Mouse (Mus musculus) G1E-ER4 (cell line): Measurements from ENCODE around the gene BC052040. TPM values are rescaled to one million over a fixed set of nuclear protein-coding genes. Genes with fewer than 3 reads are reported as not detected.

Experiments used
- GATA1 ChIP-seq: IDR thresholded peaks from one replicate; pipeline ENCODE4 v1.8.0; 2012; ENCODE audit warnings: low read length, inconsistent platforms
- polyA plus RNA-seq: library from polyadenylated mRNA; stranded (reverse); fragments of >175 nt; gene quantifications from 2 replicates; pipeline ENCODE4 v1.2.3, GENCODE M21; 2012

The BC052040 gene
- polyA plus RNA-seq, 1 experiment: 6.4 TPM

- no peak for TF ChIP-seq GATA1
Measured at GRCm38 (mm10) chr2:115660213-115661120, 79.0 kb downstream of the BC052040 start.

- no peak for TF ChIP-seq GATA1
Measured at GRCm38 (mm10) chr2:115667516-115667915, 86.0 kb downstream of the BC052040 start.

GRCm38 (mm10) chr2:115673054-115673660 lies 91.6 kb downstream of the BC052040 start:
- TF ChIP-seq GATA1: no peak

DNA sequence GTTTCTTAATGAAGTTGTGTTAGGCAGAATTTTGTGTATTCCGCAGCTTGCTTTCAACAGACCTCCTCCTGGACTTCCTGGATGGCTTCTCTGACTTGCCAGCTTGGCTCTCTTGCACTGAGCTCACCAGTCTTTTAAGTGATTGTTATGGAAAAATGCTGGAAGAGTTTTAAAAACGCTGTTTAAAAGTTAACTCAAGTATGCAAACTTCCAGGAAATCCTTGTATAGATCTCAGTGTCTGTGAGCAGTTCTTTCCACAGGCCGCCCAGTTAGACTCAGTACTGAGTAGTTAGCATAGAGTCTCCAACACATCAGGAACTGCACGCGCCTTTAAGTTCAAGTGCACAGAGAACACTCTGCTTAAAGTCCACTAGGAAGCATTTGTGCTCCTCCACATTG lies 97.3 kb downstream of the BC052040 start:
- no peak for TF ChIP-seq GATA1

GRCm38 (mm10) chr2:115685250-115685649 lies 103.7 kb downstream of the BC052040 start:
- no peak for TF ChIP-seq GATA1

- no peak for TF ChIP-seq GATA1
Measured at GRCm38 (mm10) chr2:115687612-115688011, 106.1 kb downstream of the BC052040 start.

GRCm38 (mm10) chr2:115688282-115688681 lies 106.8 kb downstream of the BC052040 start:
- TF ChIP-seq GATA1: no peak

DNA sequence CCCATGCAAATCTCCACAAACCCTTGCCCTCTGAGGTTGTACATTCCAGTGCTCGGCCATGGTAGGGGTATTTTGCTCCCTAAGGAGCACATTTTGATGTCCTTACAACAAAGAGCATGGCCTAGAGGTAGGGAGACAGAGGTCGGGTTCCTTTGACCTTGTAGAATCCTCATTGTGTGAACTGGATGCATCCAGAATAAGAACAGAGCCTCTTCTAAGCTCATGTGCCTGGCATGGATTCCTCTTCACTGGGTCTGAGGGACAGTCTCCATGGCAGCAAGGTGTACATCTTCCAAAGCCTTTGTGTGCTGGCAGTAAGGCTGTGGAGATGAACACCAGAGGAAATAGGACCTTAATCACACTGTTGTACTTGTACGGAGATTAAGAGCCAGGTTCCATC lies 112.3 kb downstream of the BC052040 start:
- no peak for TF ChIP-seq GATA1

DNA sequence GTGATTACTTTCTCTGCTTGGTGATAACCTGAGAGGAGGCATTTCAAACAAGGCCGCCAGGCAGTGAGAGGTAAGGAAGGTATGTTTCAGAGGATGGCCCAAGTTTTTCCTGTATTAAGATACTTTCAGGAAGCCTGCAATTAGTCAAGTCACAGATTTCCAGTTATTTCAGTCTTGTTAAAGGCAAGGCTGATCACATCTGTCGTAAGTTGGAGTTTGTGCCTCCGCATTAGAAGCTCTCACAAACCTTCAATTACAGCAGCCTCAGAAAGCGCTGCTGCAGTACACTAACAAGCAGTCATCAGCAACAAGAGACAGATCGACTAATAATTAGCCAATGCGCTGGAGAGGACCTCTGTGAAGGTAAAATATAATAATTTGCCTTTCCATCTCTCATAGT lies 112.9 kb downstream of the BC052040 start:
- TF ChIP-seq GATA1: no peak

GRCm38 (mm10) chr2:115699032-115699431 lies 117.5 kb downstream of the BC052040 start:
- TF ChIP-seq GATA1: no peak

GRCm38 (mm10) chr2:115702610-115703009 lies 121.1 kb downstream of the BC052040 start:
- no peak for TF ChIP-seq GATA1

- no peak for TF ChIP-seq GATA1
Measured at GRCm38 (mm10) chr2:115717535-115717934, 136.0 kb downstream of the BC052040 start.

- no peak for TF ChIP-seq GATA1
Measured at GRCm38 (mm10) chr2:115717980-115718379, 136.5 kb downstream of the BC052040 start.

DNA sequence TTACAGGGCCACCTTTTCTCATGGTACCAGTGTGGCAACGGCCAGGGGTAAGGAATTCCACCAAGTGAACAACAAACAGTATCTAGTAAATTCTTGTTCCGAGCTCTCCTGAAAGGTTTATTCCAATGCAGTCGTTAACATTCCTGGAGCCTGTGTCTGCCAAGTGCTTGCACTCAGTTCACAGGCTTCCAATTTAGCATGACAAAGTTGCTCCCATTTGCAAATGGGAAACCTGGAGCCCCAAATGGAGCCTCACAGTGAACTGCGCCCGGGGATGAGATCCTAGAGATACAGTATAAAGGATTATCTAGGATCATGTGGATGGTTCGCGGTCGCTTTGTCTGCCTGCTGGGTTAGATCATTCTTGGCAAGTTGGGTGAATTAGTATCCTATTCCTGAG lies 141.9 kb downstream of the BC052040 start:
- TF ChIP-seq GATA1: no peak

GRCm38 (mm10) chr2:115724216-115724615 lies 142.7 kb downstream of the BC052040 start:
- TF ChIP-seq GATA1: no peak

- TF ChIP-seq GATA1: no peak
Measured at GRCm38 (mm10) chr2:115724726-115725125, 143.2 kb downstream of the BC052040 start.

GRCm38 (mm10) chr2:115725503-115725902 lies 144.0 kb downstream of the BC052040 start:
- no peak for TF ChIP-seq GATA1
